Mouse (Mus musculus) kidney, adult 2 months (tissue): ENCODE results near the gene Fbxl13.

Source experiments
- CTCF ChIP-seq: fragments of 200-500 bp; conservative IDR thresholded peaks from 2 replicates; pipeline ENCODE4 v1.5.1; 2011; ENCODE audit warnings: low read depth, mild to moderate bottlenecking, control low read depth, low read length, moderate library complexity, mixed read lengths; ENCODE audit not compliant: insufficient read depth, insufficient read length
- POLR2A ChIP-seq: fragments of 200-500 bp; IDR thresholded peaks from one replicate; pipeline ENCODE4 v1.6.1; 2011; ENCODE audit warnings: low read depth, low read length, control low read depth

DNA sequence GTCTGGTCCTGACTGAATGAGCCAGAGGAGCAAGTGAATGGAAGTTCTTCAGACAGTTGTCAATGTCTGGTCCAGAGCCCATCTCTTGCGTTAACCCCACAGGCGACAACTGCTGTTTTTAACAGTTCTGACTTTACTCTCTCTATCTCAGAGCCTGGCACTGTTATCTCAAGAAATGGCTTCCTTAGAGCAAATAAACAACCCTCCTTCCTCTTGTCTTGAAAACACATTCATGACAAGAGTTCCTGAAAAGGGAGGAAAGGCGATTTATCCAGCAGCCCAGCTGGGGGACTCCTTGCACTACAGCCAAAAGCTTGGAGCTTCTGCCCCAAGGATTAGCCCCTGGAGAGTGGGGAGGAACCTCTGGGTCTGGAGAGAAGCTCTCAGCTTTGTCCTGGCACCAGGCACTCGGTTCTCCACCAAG is 117.9 kb downstream of the Fbxl13 start:
- TF ChIP-seq POLR2A (no peak), CTCF (no peak)
